Mouse (Mus musculus): ENCODE measurements around the gene Vmn1r229. TPM values are rescaled to one million over a fixed set of nuclear protein-coding genes. Genes with fewer than 3 reads are reported as not detected.

Vmn1r229 gene
- polyA plus RNA-seq (2014; fragmentation: Nextera tagmentation; extraction: Ambion mirVana): 0.01 TPM in 1 of 2 replicates, not detected in the other

- DNase-seq (ENCODE audit: low spot score) (no peak), ATAC-seq (ENCODE audit: insufficient number of reproducible peaks, low FRiP score, low TSS enrichment, low read depth) (no peak)
- Histone ChIP-seq H3K4me3 (ENCODE audit: low read depth, low read length) (no peak within 1 kb of the TSS), H3K4me2 (ENCODE audit: low read depth, severe bottlenecking) (no peak within 1 kb of the TSS), H3K36me3 (ENCODE audit: control insufficient read depth, insufficient read depth, low read length) (no peaks in the 10 kb centered on the region), H3K9ac (ENCODE audit: low read length) (no peak within 1 kb of the TSS), H3K9me3 (ENCODE audit: control insufficient read depth, low read length) (no peaks in the 10 kb centered on the region), H3K27ac (replicated peaks; ENCODE audit: low read depth, low read length) (no peak within 1 kb of the TSS), H3K27me3 (ENCODE audit: control insufficient read depth, insufficient read depth, low read length) (no peaks in the 10 kb centered on the region), H3K4me1 (ENCODE audit: control insufficient read depth, insufficient read depth, low read length) (no peaks in the 10 kb centered on the region)
- whole genome bisulfite sequencing: 51% methylated on average over 1 of the region's 1 CpGs
Observed at GRCm38 (mm10) chr17:20811255-20811654, at the start of gene Vmn1r229. TSS of gene Vmn1r229 (plus strand) at chr17:20811555.

DNA sequence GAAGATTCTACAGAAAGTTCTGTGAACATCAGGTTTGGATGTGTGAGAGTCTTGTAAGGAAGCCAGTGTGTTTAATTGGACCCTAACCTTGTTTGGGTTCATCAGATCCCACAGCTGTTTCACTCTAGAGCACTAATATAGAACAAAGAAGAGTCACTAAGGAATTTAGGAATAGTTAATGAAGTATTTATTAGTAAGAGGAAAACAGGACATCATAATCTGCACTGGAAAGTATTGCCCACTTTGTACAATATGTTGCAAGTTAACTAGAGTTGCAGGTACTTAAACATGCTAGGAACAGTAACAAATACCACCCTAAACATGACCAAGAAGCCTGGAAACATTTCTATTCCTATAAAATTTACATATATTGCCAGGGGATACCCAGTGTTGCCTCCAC is 25.3 kb upstream of the Vmn1r229 start, which contains the start of gene Vmn1r228:
TSS of gene Vmn1r228 (minus strand) at position 101 of the 400 bp plus-strand sequence.
- Histone ChIP-seq H3K9ac (ENCODE audit: low read length) (no peak within 1 kb of the TSS), H3K4me2 (ENCODE audit: low read depth, severe bottlenecking) (no peak within 1 kb of the TSS), H3K36me3 (ENCODE audit: control insufficient read depth, insufficient read depth, low read length) (no peaks in the 10 kb centered on the region), H3K9me3 (ENCODE audit: control insufficient read depth, low read length) (peaks cover 3% of the 10 kb centered on the region; the same call in 1 of the 2 replicates), H3K4me1 (ENCODE audit: control insufficient read depth, insufficient read depth, low read length) (no peaks in the 10 kb centered on the region), H3K27me3 (ENCODE audit: control insufficient read depth, insufficient read depth, low read length) (no peaks in the 10 kb centered on the region), H3K27ac (replicated peaks; ENCODE audit: low read depth, low read length) (no peak within 1 kb of the TSS), H3K4me3 (ENCODE audit: low read depth, low read length) (no peak within 1 kb of the TSS)
- DNase-seq (ENCODE audit: low spot score): no peak
- no peak for ATAC-seq (ENCODE audit: insufficient number of reproducible peaks, low FRiP score, low TSS enrichment, low read depth)

GRCm38 (mm10) chr17:20840144-20840543 is 28.8 kb downstream of the Vmn1r229 start, which contains the start of gene Vmn1r230:
TSS of gene Vmn1r230 (plus strand) at chr17:20840444.
- Histone ChIP-seq H3K27me3 (ENCODE audit: control insufficient read depth, insufficient read depth, low read length) (no peaks in the 10 kb centered on the region), H3K27ac (replicated peaks; ENCODE audit: low read depth, low read length) (no peak within 1 kb of the TSS), H3K9ac (ENCODE audit: low read length) (no peak within 1 kb of the TSS), H3K9me3 (ENCODE audit: control insufficient read depth, low read length) (peaks cover under 1% of the 10 kb centered on the region; the same call in 1 of the 2 replicates), H3K4me2 (ENCODE audit: low read depth, severe bottlenecking) (no peak within 1 kb of the TSS), H3K4me1 (ENCODE audit: control insufficient read depth, insufficient read depth, low read length) (no peaks in the 10 kb centered on the region), H3K4me3 (ENCODE audit: low read depth, low read length) (no peak within 1 kb of the TSS), H3K36me3 (ENCODE audit: control insufficient read depth, insufficient read depth, low read length) (no peaks in the 10 kb centered on the region)
- no peak for DNase-seq (ENCODE audit: low spot score)
- ATAC-seq (ENCODE audit: insufficient number of reproducible peaks, low FRiP score, low TSS enrichment, low read depth): no peak
- WGBS: 12% methylated on average over 1 of the region's 1 CpGs

Other genes with a start within 250 kb of the Vmn1r229 start
- not detected in 2 replicates for gene Vmn2r109, start 246.8 kb upstream of the Vmn1r229 start, polyA plus RNA-seq (2014; fragmentation: Nextera tagmentation; extraction: Ambion mirVana)
- 0.04 and 0.06 TPM in 2 replicates for gene Vmn2r110, start 215.1 kb upstream of the Vmn1r229 start, polyA plus RNA-seq (2014; fragmentation: Nextera tagmentation; extraction: Ambion mirVana)
- not detected in 2 replicates for gene Fpr-rs3, start 186.7 kb upstream of the Vmn1r229 start, polyA plus RNA-seq (2014; fragmentation: Nextera tagmentation; extraction: Ambion mirVana)
- not detected in 2 replicates for gene Vmn1r226, start 128.7 kb upstream of the Vmn1r229 start, polyA plus RNA-seq (2014; fragmentation: Nextera tagmentation; extraction: Ambion mirVana)
- not detected in 2 replicates for gene Vmn1r227, start 81.7 kb upstream of the Vmn1r229 start, polyA plus RNA-seq (2014; fragmentation: Nextera tagmentation; extraction: Ambion mirVana)
- gene Vmn1r228, start 25.4 kb upstream of the Vmn1r229 start, polyA plus RNA-seq (2014; fragmentation: Nextera tagmentation; extraction: Ambion mirVana): not detected in 2 replicates
- gene Vmn1r230, start 28.9 kb downstream of the Vmn1r229 start, polyA plus RNA-seq (2014; fragmentation: Nextera tagmentation; extraction: Ambion mirVana): not detected in 2 replicates
- gene Vmn1r231, start 93.5 kb downstream of the Vmn1r229 start, polyA plus RNA-seq (2014; fragmentation: Nextera tagmentation; extraction: Ambion mirVana): not detected in 2 replicates
- gene Vmn1r232, start 108.2 kb downstream of the Vmn1r229 start, polyA plus RNA-seq (2014; fragmentation: Nextera tagmentation; extraction: Ambion mirVana): not detected in 2 replicates
- 431 TPM in 2 replicates for gene Ppp2r1a, start 133.8 kb downstream of the Vmn1r229 start, polyA plus RNA-seq (2014; fragmentation: Nextera tagmentation; extraction: Ambion mirVana)
- gene Vmn1r233, start 184.9 kb downstream of the Vmn1r229 start, polyA plus RNA-seq (2014; fragmentation: Nextera tagmentation; extraction: Ambion mirVana): not detected in 2 replicates
- gene Zfp160, start 197.3 kb downstream of the Vmn1r229 start, polyA plus RNA-seq (2014; fragmentation: Nextera tagmentation; extraction: Ambion mirVana): 20.2 and 22.4 TPM in 2 replicates

Data from limb, embryonic 11.5 days (tissue).